Mouse (Mus musculus): Measurements from ENCODE around the gene Mfsd1.

DNA sequence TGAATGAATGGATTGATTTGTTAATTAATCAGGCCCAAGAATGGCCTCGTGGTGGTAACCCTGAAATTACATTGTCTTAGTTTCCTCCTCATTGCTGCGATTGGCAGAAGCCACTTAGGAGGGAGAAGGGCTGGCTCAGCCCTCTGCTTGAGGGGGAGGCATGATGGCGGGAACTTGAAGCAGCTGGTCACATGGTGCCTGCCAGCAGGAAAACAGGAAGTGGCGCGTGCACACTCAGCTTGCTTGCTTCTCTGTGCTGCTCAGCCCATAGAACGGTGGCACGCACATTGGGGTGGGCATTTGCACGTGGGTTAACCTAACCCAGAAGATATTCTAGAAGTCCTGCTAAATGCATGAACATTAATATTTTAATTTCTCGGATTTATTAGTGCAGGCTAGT, 4.9 kb downstream of the Mfsd1 start:
- TF ChIP-seq EP300 (IDR thresholded peaks at IDR 0.05; ENCODE audit: low read length) = no peak
- TF ChIP-seq CHD1 (IDR thresholded peaks at IDR 0.05; ENCODE audit: low read depth, low read length) = no peak
- no peak for TF ChIP-seq NELFE (IDR thresholded peaks at IDR 0.05; ENCODE audit: low read depth, low read length)
- TF ChIP-seq IRF4 (IDR thresholded peaks at IDR 0.05; ENCODE audit: low read depth, low read length) = no peak
- TF ChIP-seq POLR2A (IDR thresholded peaks at IDR 0.05; ENCODE audit: low read depth, low read length) = no peak
- TF ChIP-seq POLR2AphosphoS2 (IDR thresholded peaks at IDR 0.05; ENCODE audit: low read depth, low read length) = no peak
- TF ChIP-seq ETS1 (conservative IDR thresholded peaks at IDR 0.05; ENCODE audit: low read depth, low read length) = no peak
- TF ChIP-seq CTCF (conservative IDR thresholded peaks at IDR 0.05 in 1 of 2, IDR thresholded peaks at IDR 0.05 in 1 of 2; ENCODE audit: low read depth in 2 of 2, low read length in 2 of 2) = no peak
- no peak for TF ChIP-seq UBTF (IDR thresholded peaks at IDR 0.05; ENCODE audit: low read depth, low read length)
- TF ChIP-seq JUN (IDR thresholded peaks at IDR 0.05; ENCODE audit: insufficient read depth, low read depth, low read length) = no peak
- TF ChIP-seq E2F4 (IDR thresholded peaks at IDR 0.05; ENCODE audit: insufficient replicate concordance, low read depth, low read length) = no peak
- no peak for TF ChIP-seq ZC3H11A (IDR thresholded peaks at IDR 0.05; ENCODE audit: low read depth, low read length)
- no peak for TF ChIP-seq MAZ (IDR thresholded peaks at IDR 0.05; ENCODE audit: low read depth, low read length)
